Mouse (Mus musculus) midbrain, embryonic 10.5 days (tissue): Measurements from ENCODE around the gene Tubb4b. TPM values are rescaled to one million over a fixed set of nuclear protein-coding genes. Genes with fewer than 3 reads are reported as not detected.

Source experiments
- DNase-seq: peaks from one replicate; pipeline ENCODE4 v3.0.0-alpha.2; 2017; ENCODE audit warnings: low spot score
- H3K27ac ChIP-seq: fragments of 300-500 bp; sonication (generic); replicated peaks from 2 replicates; pipeline ENCODE4 v1.5.1; 2016; ENCODE audit warnings: mild to moderate bottlenecking
- H3K27me3 ChIP-seq: fragments of 300-500 bp; sonication (generic); 2 replicates; pipeline ENCODE4 v1.6.1; 2016; ENCODE audit warnings: low read depth, mild to moderate bottlenecking; ENCODE audit not compliant: poor library complexity, severe bottlenecking
- H3K36me3 ChIP-seq: fragments of 300-500 bp; sonication (generic); 2 replicates; pipeline ENCODE4 v1.6.1; 2016; ENCODE audit warnings: mild to moderate bottlenecking, moderate library complexity
- H3K4me1 ChIP-seq: fragments of 300-500 bp; sonication (generic); 2 replicates; pipeline ENCODE4 v1.6.1; 2016
- H3K4me3 ChIP-seq: fragments of 300-500 bp; sonication (generic); 2 replicates; pipeline ENCODE4 v1.5.1; 2016; ENCODE audit warnings: mild to moderate bottlenecking, moderate library complexity
- H3K9me3 ChIP-seq: fragments of 300-500 bp; sonication (generic); replicated peaks from 2 replicates; pipeline ENCODE4 v1.6.1; 2016; ENCODE audit warnings: mild to moderate bottlenecking
- WGBS: fragments of 180-500 bp; shearing (Covaris S2); methylation state at CpG from one replicate; pipeline ENCODE4 v1.1.7; 2016; 5-methylcytosine and 5-hydroxymethylcytosine counted together
- polyA plus RNA-seq: library from polyadenylated mRNA; unstranded; fragments of >200 nt; fragmentation: Nextera tagmentation; extraction: Ambion mirVana; gene quantifications from 2 replicates; pipeline ENCODE4 v1.2.1, GENCODE M21; 2016

Tubb4b gene
- polyA plus RNA-seq, 1 experiment from 2014 or later = 743 TPM

- DNase-seq = peak; percentile 77
- no peaks in the 10 kb centered on the region for H3K9me3 ChIP-seq
- peaks cover 38% of the 10 kb centered on the region for H3K27me3 ChIP-seq
- H3K36me3 ChIP-seq = peaks cover 19% of the 10 kb centered on the region
- H3K4me1 ChIP-seq = peaks cover 33% of the 10 kb centered on the region
- WGBS = 1% methylated on average over 29 of the region's 29 CpGs
- peak overlapping the region; percentile 67 for H3K4me3 ChIP-seq
- peak overlapping the region; percentile 78 for H3K27ac ChIP-seq
Measured at GRCm38 (mm10) chr2:25240723-25241437, 16.4 kb upstream of the Tubb4b start.

DNA sequence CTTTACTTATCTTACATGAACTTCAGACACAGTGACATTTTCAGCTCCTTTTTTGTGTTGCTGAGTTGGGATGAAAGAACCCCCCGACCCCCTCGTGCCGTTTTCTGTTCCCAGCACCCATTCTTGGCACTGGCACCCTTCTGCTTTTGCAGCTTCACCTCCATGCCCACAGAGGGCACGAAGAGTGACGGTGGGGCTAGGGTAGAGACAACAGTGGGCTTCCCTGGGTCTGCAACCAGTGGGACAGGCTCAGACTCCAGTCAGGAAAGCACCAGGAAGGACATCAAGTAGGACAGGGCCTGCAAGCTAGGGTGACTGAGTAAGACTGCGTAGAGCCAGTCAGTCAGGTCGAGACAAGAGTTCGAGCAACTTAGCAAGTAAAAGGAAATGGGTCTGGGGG, 15.8 kb upstream of the Tubb4b start:
- Histone ChIP-seq H3K4me3 (peak overlapping the region; percentile 67), H3K4me1 (peaks cover 33% of the 10 kb centered on the region), H3K9me3 (no peaks in the 10 kb centered on the region), H3K36me3 (peaks cover 14% of the 10 kb centered on the region), H3K27ac (peak overlapping the region; percentile 78), H3K27me3 (peaks cover 38% of the 10 kb centered on the region)
- 51% methylated on average over 8 of the region's 8 CpGs for WGBS
- DNase-seq = no peak

DNA sequence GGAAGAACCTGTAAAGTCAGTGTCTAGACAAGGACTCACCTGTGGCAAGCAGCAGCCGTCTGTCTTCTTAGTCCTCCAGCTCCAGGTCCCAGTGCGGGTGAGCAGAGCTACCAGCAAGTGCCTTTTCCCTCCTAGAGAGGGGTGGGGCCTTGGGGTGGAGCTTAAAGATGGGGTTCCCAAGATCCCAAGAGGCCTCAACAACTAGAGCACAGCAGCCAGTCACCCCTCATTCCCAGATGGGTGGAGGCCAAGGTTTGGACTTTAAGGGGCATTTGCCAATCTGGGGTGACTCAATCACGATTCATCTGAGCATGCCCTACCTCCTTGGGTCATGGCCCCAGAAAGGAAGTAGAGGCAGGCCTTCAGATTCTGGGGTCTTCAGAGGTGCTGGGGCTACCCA, 15.3 kb upstream of the Tubb4b start:
- no peak for DNase-seq
- Histone ChIP-seq H3K27me3 (peaks cover 38% of the 10 kb centered on the region), H3K36me3 (peaks cover 8% of the 10 kb centered on the region; the same call in 1 of the 2 replicates), H3K9me3 (no peaks in the 10 kb centered on the region), H3K4me1 (peaks cover 33% of the 10 kb centered on the region), H3K27ac (no peak overlapping the region), H3K4me3 (no peak overlapping the region; the same call in 1 of the 2 replicates)
- WGBS = 90% methylated on average over 3 of the region's 3 CpGs

GRCm38 (mm10) chr2:25238106-25238505, 13.6 kb upstream of the Tubb4b start:
- Histone ChIP-seq H3K4me3 (no peak overlapping the region), H3K36me3 (no peaks in the 10 kb centered on the region), H3K9me3 (no peaks in the 10 kb centered on the region), H3K27me3 (peaks cover 25% of the 10 kb centered on the region), H3K27ac (no peak overlapping the region), H3K4me1 (peaks cover 30% of the 10 kb centered on the region)
- no peak for DNase-seq

- H3K36me3 ChIP-seq = no peaks in the 10 kb centered on the region
- H3K9me3 ChIP-seq = no peaks in the 10 kb centered on the region
- peaks cover 19% of the 10 kb centered on the region for H3K27me3 ChIP-seq
- H3K27ac ChIP-seq = no peak overlapping the region
- H3K4me3 ChIP-seq = no peak overlapping the region
- 83% methylated on average over 4 of the region's 4 CpGs for WGBS
- peaks cover 24% of the 10 kb centered on the region for H3K4me1 ChIP-seq
- no peak for DNase-seq
Measured at GRCm38 (mm10) chr2:25237522-25237921, 13.0 kb upstream of the Tubb4b start.

GRCm38 (mm10) chr2:25236614-25237013, 12.1 kb upstream of the Tubb4b start, which contains the start of gene Rnf224:
TSS of gene Rnf224 (minus strand) at chr2:25236787.
- 43% methylated on average over 8 of the region's 8 CpGs for WGBS
- H3K9me3 ChIP-seq = no peaks in the 10 kb centered on the region
- H3K4me1 ChIP-seq = peaks cover 15% of the 10 kb centered on the region
- no peak within 1 kb of the TSS for H3K27ac ChIP-seq
- no peaks in the 10 kb centered on the region for H3K36me3 ChIP-seq
- peaks cover 12% of the 10 kb centered on the region for H3K27me3 ChIP-seq
- H3K4me3 ChIP-seq = no peak within 1 kb of the TSS
- no peak for DNase-seq

DNA sequence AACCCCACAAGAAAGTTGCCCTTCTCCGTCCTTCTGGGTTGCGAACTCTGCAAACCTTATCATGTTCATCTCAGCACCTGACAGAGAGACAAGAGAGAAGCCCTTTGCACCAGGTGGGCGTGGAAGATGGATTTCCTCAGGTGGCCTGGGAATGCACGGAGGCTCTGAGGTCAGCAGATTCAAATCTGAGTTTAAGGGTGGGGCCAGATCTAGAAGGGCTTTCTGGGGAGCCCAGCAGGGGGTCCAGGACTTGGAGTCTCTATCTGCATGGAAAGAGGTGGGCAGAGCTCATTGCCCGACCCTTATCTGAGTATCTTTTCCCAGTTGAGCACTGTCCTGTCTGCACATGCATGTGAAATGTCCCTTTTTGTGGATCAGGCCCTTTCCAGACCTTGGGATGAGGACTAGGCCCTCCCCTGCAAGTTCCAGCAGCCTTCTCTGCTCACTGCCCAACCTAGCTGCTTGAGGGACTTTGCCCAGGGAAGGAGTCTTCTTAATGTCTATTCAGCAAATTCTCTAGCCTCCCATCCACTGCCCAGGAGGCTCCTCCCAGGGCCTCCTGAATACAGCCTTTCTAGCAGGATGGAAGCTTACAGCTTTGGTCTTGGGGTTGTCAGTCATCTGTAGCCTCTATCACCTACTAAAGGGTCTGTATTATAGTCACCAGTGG, 10.2 kb upstream of the Tubb4b start:
- no peaks in the 10 kb centered on the region for H3K4me1 ChIP-seq
- no peak overlapping the region for H3K27ac ChIP-seq
- H3K27me3 ChIP-seq = peaks cover 16% of the 10 kb centered on the region; the same call in 1 of the 2 replicates
- no peaks in the 10 kb centered on the region for H3K9me3 ChIP-seq
- no peaks in the 10 kb centered on the region for H3K36me3 ChIP-seq
- H3K4me3 ChIP-seq = no peak overlapping the region
- 80% methylated on average over 5 of the region's 5 CpGs for WGBS
- DNase-seq = no peak

GRCm38 (mm10) chr2:25234050-25234449, 9.5 kb upstream of the Tubb4b start, which contains the start of gene Slc34a3:
TSS of gene Slc34a3 (minus strand) at chr2:25234364.
- WGBS = 87% methylated on average over 3 of the region's 3 CpGs
- no peaks in the 10 kb centered on the region for H3K36me3 ChIP-seq
- H3K4me3 ChIP-seq = no peak within 1 kb of the TSS
- H3K4me1 ChIP-seq = 0 out of 2 replicates have a peak, but pooled peaks cover 2% of the 10 kb centered on the region
- H3K27me3 ChIP-seq = peaks cover 16% of the 10 kb centered on the region; the same call in 1 of the 2 replicates
- DNase-seq = no peak
- no peaks in the 10 kb centered on the region for H3K9me3 ChIP-seq
- no peak within 1 kb of the TSS for H3K27ac ChIP-seq

- Histone ChIP-seq H3K36me3 (no peaks in the 10 kb centered on the region), H3K4me1 (peaks cover 7% of the 10 kb centered on the region), H3K27ac (no peak overlapping the region), H3K4me3 (no peak overlapping the region), H3K27me3 (0 out of 2 replicates have a peak, but pooled peaks cover 16% of the 10 kb centered on the region), H3K9me3 (no peaks in the 10 kb centered on the region)
- 86% methylated on average over 4 of the region's 4 CpGs for WGBS
- DNase-seq = no peak
Measured at GRCm38 (mm10) chr2:25233421-25233820, 8.9 kb upstream of the Tubb4b start.

DNA sequence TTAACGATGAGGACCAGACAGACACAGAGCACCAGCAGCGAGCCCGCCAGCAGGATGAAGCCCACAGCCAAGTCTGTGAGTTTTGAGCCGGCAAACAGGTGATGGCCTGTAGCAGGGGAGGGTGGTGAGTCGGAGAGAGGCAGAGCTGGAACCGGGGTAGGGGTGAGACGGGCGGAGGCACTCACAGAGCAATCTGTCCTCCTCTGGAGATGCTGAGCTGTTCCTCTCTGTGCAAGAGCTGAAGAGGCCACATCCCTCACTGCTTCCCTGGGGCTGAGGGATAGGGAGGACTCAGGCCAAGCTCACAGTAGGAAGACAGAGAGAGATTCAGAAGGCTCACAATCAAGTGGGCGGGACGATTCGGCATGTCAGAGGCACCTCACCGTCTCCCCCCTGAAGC, 6.5 kb upstream of the Tubb4b start:
- DNase-seq = no peak
- H3K9me3 ChIP-seq = no peaks in the 10 kb centered on the region
- peaks cover 11% of the 10 kb centered on the region for H3K4me1 ChIP-seq
- H3K27ac ChIP-seq = 0 out of 2 replicates have a peak overlapping the region, but pooled peaks have one; percentile 15
- no peak overlapping the region for H3K4me3 ChIP-seq
- H3K27me3 ChIP-seq = 0 out of 2 replicates have a peak, but pooled peaks cover 16% of the 10 kb centered on the region
- 50% methylated on average over 12 of the region's 12 CpGs for WGBS
- H3K36me3 ChIP-seq = no peaks in the 10 kb centered on the region

- 87% methylated on average over 7 of the region's 7 CpGs for WGBS
- Histone ChIP-seq H3K4me1 (peaks cover 16% of the 10 kb centered on the region), H3K4me3 (no peak overlapping the region), H3K27ac (0 out of 2 replicates have a peak overlapping the region, but pooled peaks have one; percentile 15), H3K36me3 (no peaks in the 10 kb centered on the region), H3K9me3 (no peaks in the 10 kb centered on the region), H3K27me3 (0 out of 2 replicates have a peak, but pooled peaks cover 16% of the 10 kb centered on the region)
- no peak for DNase-seq
Measured at GRCm38 (mm10) chr2:25230581-25230980, 6.1 kb upstream of the Tubb4b start.

DNA sequence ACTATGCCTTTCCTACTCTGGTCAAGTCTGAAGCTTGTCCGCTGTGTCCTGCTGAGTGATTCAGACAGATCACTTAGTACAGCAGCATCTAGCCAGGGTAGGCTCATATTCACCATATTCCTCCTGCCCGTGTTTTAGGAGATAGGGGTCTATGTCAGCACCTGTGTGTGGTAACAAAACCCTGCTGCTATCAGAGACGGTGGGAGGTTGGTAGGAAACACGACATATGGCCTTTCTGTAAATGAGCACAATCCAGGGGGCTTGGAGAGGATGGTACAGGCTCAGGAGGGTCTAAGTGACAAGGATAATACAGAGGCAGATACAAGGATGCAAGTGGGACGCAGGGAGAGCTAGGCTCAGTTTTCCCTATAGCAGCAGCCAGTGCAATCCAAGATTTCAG, 5.1 kb upstream of the Tubb4b start:
- Histone ChIP-seq H3K9me3 (no peaks in the 10 kb centered on the region), H3K4me1 (peaks cover 20% of the 10 kb centered on the region), H3K27me3 (0 out of 2 replicates have a peak, but pooled peaks cover 16% of the 10 kb centered on the region), H3K36me3 (no peaks in the 10 kb centered on the region), H3K27ac (no peak overlapping the region), H3K4me3 (no peak overlapping the region)
- WGBS = 85% methylated on average over 5 of the region's 5 CpGs
- DNase-seq = no peak
